Mouse (Mus musculus): ENCODE results near the gene Tecpr1. TPM values are rescaled to one million over a fixed set of nuclear protein-coding genes. Genes with fewer than 3 reads are reported as not detected.

The Tecpr1 gene
- polyA plus RNA-seq, 1 experiment from 2014 or later = 18.4 TPM

- Histone ChIP-seq H3K9me3 (ENCODE audit: control insufficient read depth, low read length) (no peaks in the 10 kb centered on the region), H3K4me2 (ENCODE audit: low read depth) (no peak overlapping the region), H3K9ac (ENCODE audit: low read length) (no peak overlapping the region), H3K36me3 (ENCODE audit: control insufficient read depth, insufficient read depth, low read length) (no peaks in the 10 kb centered on the region), H3K27me3 (ENCODE audit: control insufficient read depth, insufficient read depth, low read length) (no peaks in the 10 kb centered on the region), H3K4me3 (ENCODE audit: low read depth, low read length) (no peak overlapping the region), H3K4me1 (ENCODE audit: control insufficient read depth, insufficient read depth, low read length) (peaks cover 3% of the 10 kb centered on the region; the same call in 1 of the 2 replicates), H3K27ac (ENCODE audit: low read depth, low read length) (no peak overlapping the region)
- no peak for ATAC-seq (ENCODE audit: insufficient read depth, low FRiP score, low TSS enrichment)
- DNase-seq (ENCODE audit: low spot score) = no peak
- WGBS = 91% methylated on average over 8 of the region's 8 CpGs
Measured at GRCm38 (mm10) chr5:144195567-144195966, 27.8 kb downstream of the Tecpr1 start.

GRCm38 (mm10) chr5:144194416-144194815 is 29.0 kb downstream of the Tecpr1 start:
- Histone ChIP-seq H3K9ac (ENCODE audit: low read length) (no peak overlapping the region), H3K9me3 (ENCODE audit: control insufficient read depth, low read length) (no peaks in the 10 kb centered on the region), H3K27ac (ENCODE audit: low read depth, low read length) (no peak overlapping the region), H3K4me1 (ENCODE audit: control insufficient read depth, insufficient read depth, low read length) (peaks cover 7% of the 10 kb centered on the region), H3K4me3 (ENCODE audit: low read depth, low read length) (no peak overlapping the region), H3K36me3 (ENCODE audit: control insufficient read depth, insufficient read depth, low read length) (no peaks in the 10 kb centered on the region), H3K27me3 (ENCODE audit: control insufficient read depth, insufficient read depth, low read length) (no peaks in the 10 kb centered on the region), H3K4me2 (ENCODE audit: low read depth) (no peak overlapping the region)
- 76% methylated on average over 7 of the region's 7 CpGs for whole genome bisulfite sequencing
- ATAC-seq (ENCODE audit: insufficient read depth, low FRiP score, low TSS enrichment) = no peak
- DNase-seq (ENCODE audit: low spot score) = no peak

GRCm38 (mm10) chr5:144192673-144193072 is 30.7 kb downstream of the Tecpr1 start:
- no peak for ATAC-seq (ENCODE audit: insufficient read depth, low FRiP score, low TSS enrichment)
- no peaks in the 10 kb centered on the region for H3K27me3 ChIP-seq (ENCODE audit: control insufficient read depth, insufficient read depth, low read length)
- no peak for DNase-seq (ENCODE audit: low spot score)
- no peaks in the 10 kb centered on the region for H3K36me3 ChIP-seq (ENCODE audit: control insufficient read depth, insufficient read depth, low read length)
- H3K4me1 ChIP-seq (ENCODE audit: control insufficient read depth, insufficient read depth, low read length) = peaks cover 7% of the 10 kb centered on the region
- H3K4me2 ChIP-seq (ENCODE audit: low read depth) = no peak overlapping the region
- H3K27ac ChIP-seq (ENCODE audit: low read depth, low read length) = no peak overlapping the region
- no peak overlapping the region for H3K4me3 ChIP-seq (ENCODE audit: low read depth, low read length)
- no peak overlapping the region for H3K9ac ChIP-seq (ENCODE audit: low read length)
- WGBS = 83% methylated on average over 6 of the region's 6 CpGs
- H3K9me3 ChIP-seq (ENCODE audit: control insufficient read depth, low read length) = no peaks in the 10 kb centered on the region

GRCm38 (mm10) chr5:144191026-144191425 is 32.4 kb downstream of the Tecpr1 start:
- DNase-seq (ENCODE audit: low spot score) (peak; percentile 47), ATAC-seq (ENCODE audit: insufficient read depth, low FRiP score, low TSS enrichment) (no peak)
- peaks cover 7% of the 10 kb centered on the region for H3K4me1 ChIP-seq (ENCODE audit: control insufficient read depth, insufficient read depth, low read length)
- 28% methylated on average over 23 of the region's 23 CpGs for WGBS
- H3K4me3 ChIP-seq (ENCODE audit: low read depth, low read length) = no peak overlapping the region
- no peak overlapping the region for H3K4me2 ChIP-seq (ENCODE audit: low read depth)
- H3K27me3 ChIP-seq (ENCODE audit: control insufficient read depth, insufficient read depth, low read length) = no peaks in the 10 kb centered on the region
- H3K9ac ChIP-seq (ENCODE audit: low read length) = no peak overlapping the region
- no peak overlapping the region for H3K27ac ChIP-seq (ENCODE audit: low read depth, low read length)
- no peaks in the 10 kb centered on the region for H3K36me3 ChIP-seq (ENCODE audit: control insufficient read depth, insufficient read depth, low read length)
- H3K9me3 ChIP-seq (ENCODE audit: control insufficient read depth, low read length) = no peaks in the 10 kb centered on the region

- WGBS = 5% methylated on average over 24 of the region's 26 CpGs
- no peaks in the 10 kb centered on the region for H3K27me3 ChIP-seq (ENCODE audit: control insufficient read depth, insufficient read depth, low read length)
- peak; percentile 60; the same call in 1 of the 2 replicates for ATAC-seq (ENCODE audit: insufficient read depth, low FRiP score, low TSS enrichment)
Measured at GRCm38 (mm10) chr5:144189950-144190583, 33.3 kb downstream of the Tecpr1 start, which contains the start of gene Bhlha15. TSS of gene Bhlha15 (plus strand) at chr5:144190286.

GRCm38 (mm10) chr5:144189327-144189726 is 34.1 kb downstream of the Tecpr1 start:
- H3K36me3 ChIP-seq (ENCODE audit: control insufficient read depth, insufficient read depth, low read length) = peaks cover 4% of the 10 kb centered on the region
- no peak overlapping the region for H3K9ac ChIP-seq (ENCODE audit: low read length)
- 76% methylated on average over 7 of the region's 7 CpGs for WGBS
- DNase-seq (ENCODE audit: low spot score) (no peak), ATAC-seq (ENCODE audit: insufficient read depth, low FRiP score, low TSS enrichment) (no peak)
- H3K9me3 ChIP-seq (ENCODE audit: control insufficient read depth, low read length) = no peaks in the 10 kb centered on the region
- no peaks in the 10 kb centered on the region for H3K27me3 ChIP-seq (ENCODE audit: control insufficient read depth, insufficient read depth, low read length)
- H3K4me2 ChIP-seq (ENCODE audit: low read depth) = no peak overlapping the region
- no peak overlapping the region for H3K4me3 ChIP-seq (ENCODE audit: low read depth, low read length)
- peaks cover 7% of the 10 kb centered on the region for H3K4me1 ChIP-seq (ENCODE audit: control insufficient read depth, insufficient read depth, low read length)
- no peak overlapping the region for H3K27ac ChIP-seq (ENCODE audit: low read depth, low read length)

More at GRCm38 (mm10) chr5:144189950-144190583, 33.3 kb downstream of the Tecpr1 start, which contains the start of gene Bhlha15:
- peak within 1 kb of the TSS; percentile 11; the same call in 1 of the 2 replicates for H3K9ac ChIP-seq (ENCODE audit: low read length)
- peak within 1 kb of the TSS; percentile 43 for H3K4me2 ChIP-seq (ENCODE audit: low read depth)
- DNase-seq (ENCODE audit: low spot score) = peak; percentile 49
- peak within 1 kb of the TSS; percentile 16 for H3K4me3 ChIP-seq (ENCODE audit: low read depth, low read length)
- peaks cover 7% of the 10 kb centered on the region for H3K4me1 ChIP-seq (ENCODE audit: control insufficient read depth, insufficient read depth, low read length)
- H3K27ac ChIP-seq (ENCODE audit: low read depth, low read length) = no peak within 1 kb of the TSS
- H3K36me3 ChIP-seq (ENCODE audit: control insufficient read depth, insufficient read depth, low read length) = peaks cover 4% of the 10 kb centered on the region; the same call in 1 of the 2 replicates
- H3K9me3 ChIP-seq (ENCODE audit: control insufficient read depth, low read length) = no peaks in the 10 kb centered on the region

- no peaks in the 10 kb centered on the region for H3K9me3 ChIP-seq (ENCODE audit: control insufficient read depth, low read length)
- no peak overlapping the region for H3K9ac ChIP-seq (ENCODE audit: low read length)
- H3K27me3 ChIP-seq (ENCODE audit: control insufficient read depth, insufficient read depth, low read length) = no peaks in the 10 kb centered on the region
- H3K36me3 ChIP-seq (ENCODE audit: control insufficient read depth, insufficient read depth, low read length) = peaks cover 4% of the 10 kb centered on the region
- H3K4me1 ChIP-seq (ENCODE audit: control insufficient read depth, insufficient read depth, low read length) = peaks cover 7% of the 10 kb centered on the region
- DNase-seq (ENCODE audit: low spot score) = no peak
- H3K4me3 ChIP-seq (ENCODE audit: low read depth, low read length) = no peak overlapping the region
- WGBS = 84% methylated on average over 6 of the region's 6 CpGs
- no peak for ATAC-seq (ENCODE audit: insufficient read depth, low FRiP score, low TSS enrichment)
- H3K27ac ChIP-seq (ENCODE audit: low read depth, low read length) = no peak overlapping the region
- H3K4me2 ChIP-seq (ENCODE audit: low read depth) = no peak overlapping the region
Measured at GRCm38 (mm10) chr5:144188422-144188821, 35.0 kb downstream of the Tecpr1 start.

- Histone ChIP-seq H3K27me3 (ENCODE audit: control insufficient read depth, insufficient read depth, low read length) (no peaks in the 10 kb centered on the region), H3K27ac (ENCODE audit: low read depth, low read length) (no peak overlapping the region), H3K4me1 (ENCODE audit: control insufficient read depth, insufficient read depth, low read length) (no peaks in the 10 kb centered on the region), H3K4me3 (ENCODE audit: low read depth, low read length) (no peak overlapping the region), H3K36me3 (ENCODE audit: control insufficient read depth, insufficient read depth, low read length) (peaks cover 4% of the 10 kb centered on the region), H3K9ac (ENCODE audit: low read length) (no peak overlapping the region), H3K9me3 (ENCODE audit: control insufficient read depth, low read length) (no peaks in the 10 kb centered on the region), H3K4me2 (ENCODE audit: low read depth) (no peak overlapping the region)
- 93% methylated on average over 21 of the region's 21 CpGs for WGBS
- DNase-seq (ENCODE audit: low spot score) = no peak
- no peak for ATAC-seq (ENCODE audit: insufficient read depth, low FRiP score, low TSS enrichment)
Measured at GRCm38 (mm10) chr5:144184350-144185045, 38.9 kb downstream of the Tecpr1 start.

Measured in neural tube, embryonic 11.5 days (tissue).